Mouse (Mus musculus) monocyte, adult 2 months (primary cell): ENCODE results near the gene Srbd1.

Experiments
- DNase-seq, 2 experiments: peaks; one replicate each; pipeline ENCODE4 v3.0.0; 2022; ENCODE audit warnings: low spot score in 2 of 2, low read depth in 1 of 2

The Srbd1 gene

DNA sequence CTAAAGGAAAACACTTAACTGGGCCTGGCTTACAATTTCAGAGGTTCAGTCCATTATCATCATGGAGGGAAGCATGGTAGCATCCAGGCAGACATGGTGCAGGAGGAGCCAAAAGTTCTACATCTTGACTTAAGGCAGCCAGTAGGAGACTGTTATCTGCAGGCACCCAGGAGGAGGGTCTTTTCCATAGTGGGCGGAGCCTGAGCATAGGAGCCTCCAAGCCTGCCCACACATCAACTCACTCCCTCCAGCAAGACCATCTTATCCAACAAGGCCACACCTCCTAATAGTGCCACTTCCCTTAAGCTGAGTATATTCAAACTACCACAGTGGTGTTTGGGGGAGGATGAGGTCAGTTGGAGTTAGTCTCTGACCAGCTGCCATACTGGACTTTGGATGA is 4.8 kb upstream of the Srbd1 start:
- no peak for DNase-seq

DNA sequence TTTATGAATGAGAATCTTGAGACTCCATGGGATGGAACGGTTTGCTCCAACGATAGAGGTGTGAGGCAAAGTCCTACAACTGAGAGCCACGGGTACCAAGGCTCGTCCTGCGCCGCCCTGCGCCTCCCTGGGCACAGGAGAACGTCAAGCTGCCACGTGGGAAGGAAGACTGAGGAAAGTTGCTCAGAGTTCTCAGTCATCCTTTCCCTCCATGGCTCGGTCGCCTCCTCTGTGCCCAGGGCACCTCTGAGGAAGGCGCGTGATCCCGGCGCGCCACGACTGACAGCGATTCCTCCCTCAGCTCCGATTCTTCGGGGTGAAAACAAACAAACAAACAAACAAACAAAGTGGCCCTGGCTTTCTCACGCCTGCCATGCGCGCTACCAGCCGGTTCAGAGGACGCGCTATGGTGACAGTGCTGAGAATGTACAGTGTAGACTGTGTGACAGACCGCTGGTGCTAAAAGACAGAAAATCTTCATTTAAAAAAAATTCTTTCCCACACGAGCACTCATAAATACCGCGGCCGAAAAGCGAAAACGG is 367 bp downstream of the Srbd1 start:
- DNase-seq: no peak

DNA sequence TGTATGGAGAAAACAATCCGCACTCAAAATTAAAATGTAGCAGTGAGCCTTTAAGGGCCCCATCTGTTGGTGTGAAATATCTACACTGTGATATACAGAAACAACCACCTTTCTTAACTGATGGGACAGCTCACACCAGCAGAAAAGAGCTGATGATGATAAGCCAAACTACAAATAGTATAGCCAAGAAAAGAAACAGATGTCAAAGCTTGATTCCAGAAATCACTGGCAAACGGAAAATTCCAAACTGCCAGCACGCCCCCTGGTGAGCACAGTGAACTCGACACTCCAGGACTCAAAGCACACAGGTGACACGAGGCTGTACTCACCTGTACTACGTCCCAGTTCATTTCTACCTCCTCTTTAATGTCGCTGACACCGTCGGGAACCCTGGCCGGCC is 9.1 kb downstream of the Srbd1 start:
- DNase-seq: no peak

DNA sequence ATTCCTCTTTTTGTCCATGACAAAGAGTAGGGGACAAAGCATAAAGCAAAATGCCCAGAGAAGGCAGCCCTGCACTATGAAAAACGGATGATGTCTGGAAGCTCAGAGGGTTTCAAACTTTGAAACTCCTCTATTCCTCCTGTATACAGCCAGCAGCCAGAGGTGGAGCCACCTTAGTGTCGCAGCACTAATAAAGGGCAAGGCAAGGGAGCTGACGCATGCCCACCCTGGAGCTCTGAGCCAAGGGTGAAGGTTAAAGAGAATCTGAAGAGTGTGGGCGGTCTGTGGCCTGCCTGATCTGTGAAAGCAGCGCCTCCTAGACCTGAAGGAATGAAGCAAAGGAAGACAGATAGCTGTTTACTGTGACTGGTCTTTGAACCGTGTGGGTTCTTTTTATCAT is 10.5 kb downstream of the Srbd1 start:
- no peak for DNase-seq

DNA sequence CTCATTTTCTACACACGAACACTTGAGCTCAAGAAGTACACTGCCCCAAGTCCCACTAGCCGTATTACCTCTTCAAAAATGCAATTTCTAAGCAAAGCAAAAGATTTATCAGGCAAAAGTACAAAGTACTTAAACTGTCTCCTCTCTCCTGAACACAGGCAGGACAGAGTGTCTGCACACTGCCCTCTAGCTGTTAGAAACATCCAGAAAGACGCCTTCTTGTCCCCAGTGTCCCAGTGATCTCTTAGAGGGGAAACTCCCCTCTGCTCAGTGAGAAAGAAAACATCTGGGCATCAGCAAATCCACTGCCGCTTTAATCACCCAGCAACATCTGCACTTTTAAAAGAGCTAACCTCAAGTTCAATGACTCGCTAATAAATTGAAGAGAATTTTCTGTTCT is 12.4 kb downstream of the Srbd1 start:
- DNase-seq: no peak

DNA sequence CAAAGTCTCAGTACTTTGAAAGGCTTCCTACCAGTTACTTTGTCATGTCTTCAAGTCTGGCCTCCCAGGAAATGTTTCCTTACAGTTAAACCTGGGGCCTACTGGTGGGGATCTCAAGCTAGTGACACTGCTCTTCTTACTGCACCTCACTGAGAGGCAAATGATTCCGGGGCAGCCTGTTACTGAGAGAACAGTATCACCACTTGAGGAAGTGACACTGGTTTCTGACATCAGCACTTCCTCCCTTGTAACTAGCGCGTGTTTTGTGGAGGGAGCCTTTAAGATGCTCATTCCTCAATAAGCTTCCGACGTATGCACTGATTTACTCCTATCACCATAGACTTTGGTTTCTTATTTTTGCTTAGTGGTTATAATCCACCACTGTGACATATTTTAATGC is 16.8 kb downstream of the Srbd1 start:
- peak; percentile 12 to 14 for DNase-seq

DNA sequence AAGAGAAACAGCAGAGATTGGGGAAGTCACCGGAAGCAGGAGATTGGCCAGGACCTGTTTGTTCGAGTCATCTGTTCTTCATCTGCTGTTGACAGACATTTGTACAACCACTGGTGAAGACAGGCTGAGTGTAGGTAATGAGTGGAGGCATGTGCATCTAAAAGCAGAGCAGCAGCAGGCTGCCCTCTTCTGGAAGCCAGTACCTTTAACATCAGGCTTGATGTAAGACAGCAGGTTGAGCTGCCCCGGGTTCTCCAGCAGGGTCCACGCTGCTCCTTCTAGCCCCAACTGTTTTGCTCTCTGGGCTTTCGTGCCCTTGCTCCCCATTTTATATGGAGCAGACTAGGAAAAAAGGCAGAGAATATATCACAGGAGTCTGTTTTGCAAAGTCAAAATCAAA is 19.1 kb downstream of the Srbd1 start:
- no peak for DNase-seq

DNA sequence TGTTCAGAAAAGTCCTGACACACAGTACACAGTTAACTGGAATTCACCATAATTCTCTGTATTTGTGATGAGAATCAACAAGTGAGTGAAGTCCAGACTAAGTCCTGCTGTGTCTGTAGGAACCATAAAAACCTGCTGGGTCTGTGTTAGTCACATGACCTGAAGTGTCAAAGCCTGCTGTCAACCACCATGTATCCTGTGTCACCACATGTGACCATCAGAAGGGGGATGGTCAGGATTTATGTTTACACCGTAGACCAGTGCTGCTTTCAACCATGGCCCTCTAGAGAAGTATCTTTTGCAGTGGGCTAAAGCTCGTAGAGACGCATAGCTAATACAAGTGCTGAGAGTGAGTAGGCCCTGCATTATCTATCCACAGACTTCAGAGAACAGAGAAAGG is 21.8 kb downstream of the Srbd1 start:
- DNase-seq: no peak

DNA sequence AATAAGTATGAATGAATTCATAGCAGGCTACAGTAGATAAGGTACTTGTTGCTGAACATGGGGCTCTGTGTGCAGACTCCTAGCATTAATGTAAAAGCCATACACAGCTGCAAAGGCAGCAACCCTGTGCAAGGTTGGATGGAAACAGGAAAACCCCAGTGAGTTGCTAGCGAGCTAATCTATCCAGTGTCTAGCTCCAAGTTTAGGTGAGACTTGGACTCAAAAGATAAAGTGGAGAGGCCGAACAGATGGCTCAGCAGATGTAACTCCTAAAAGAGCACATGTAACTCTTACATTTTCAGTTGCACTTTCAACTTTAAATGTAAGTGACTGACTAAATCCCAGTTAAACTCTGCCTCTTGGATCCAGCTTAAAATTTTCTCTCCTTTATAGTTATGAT is 48.1 kb downstream of the Srbd1 start:
- no peak for DNase-seq

DNA sequence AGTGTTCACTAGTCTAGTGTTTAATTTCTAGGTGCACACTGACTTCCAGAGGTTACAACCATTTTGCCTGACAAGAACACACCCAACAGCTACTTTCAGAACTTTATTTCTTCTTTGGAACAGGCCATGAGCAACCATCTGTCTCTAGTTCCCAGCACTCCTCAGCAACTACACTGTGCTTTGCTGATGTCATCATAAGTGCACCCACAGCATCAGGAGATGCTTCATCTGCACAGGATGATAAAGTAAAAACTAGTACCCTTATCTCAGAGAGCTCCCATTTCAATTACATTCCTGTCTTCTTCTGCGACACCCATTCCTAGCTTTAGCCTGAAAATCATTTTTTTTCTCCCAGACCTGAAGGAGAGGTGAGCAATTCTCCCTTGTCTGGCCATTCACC is 51.9 kb downstream of the Srbd1 start:
- DNase-seq: no peak

DNA sequence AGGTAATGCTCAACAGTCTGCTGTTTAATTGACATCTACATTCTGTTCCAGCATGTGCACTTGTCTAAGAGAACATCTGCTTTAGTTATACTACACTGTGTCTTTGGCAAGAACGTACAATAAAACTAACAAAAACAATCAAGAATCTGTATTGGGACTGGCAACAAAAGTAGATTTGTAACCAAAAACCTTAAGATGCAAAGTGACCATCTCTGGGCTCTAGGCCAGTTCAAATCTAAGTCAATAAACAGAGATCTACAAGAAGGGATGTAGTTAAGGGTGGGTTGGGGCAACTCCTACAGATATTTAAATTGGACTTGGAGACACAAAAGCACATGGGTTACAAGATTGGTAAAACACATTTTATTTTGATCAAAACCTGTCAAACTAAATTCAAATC is 53.3 kb downstream of the Srbd1 start:
- DNase-seq: no peak

DNA sequence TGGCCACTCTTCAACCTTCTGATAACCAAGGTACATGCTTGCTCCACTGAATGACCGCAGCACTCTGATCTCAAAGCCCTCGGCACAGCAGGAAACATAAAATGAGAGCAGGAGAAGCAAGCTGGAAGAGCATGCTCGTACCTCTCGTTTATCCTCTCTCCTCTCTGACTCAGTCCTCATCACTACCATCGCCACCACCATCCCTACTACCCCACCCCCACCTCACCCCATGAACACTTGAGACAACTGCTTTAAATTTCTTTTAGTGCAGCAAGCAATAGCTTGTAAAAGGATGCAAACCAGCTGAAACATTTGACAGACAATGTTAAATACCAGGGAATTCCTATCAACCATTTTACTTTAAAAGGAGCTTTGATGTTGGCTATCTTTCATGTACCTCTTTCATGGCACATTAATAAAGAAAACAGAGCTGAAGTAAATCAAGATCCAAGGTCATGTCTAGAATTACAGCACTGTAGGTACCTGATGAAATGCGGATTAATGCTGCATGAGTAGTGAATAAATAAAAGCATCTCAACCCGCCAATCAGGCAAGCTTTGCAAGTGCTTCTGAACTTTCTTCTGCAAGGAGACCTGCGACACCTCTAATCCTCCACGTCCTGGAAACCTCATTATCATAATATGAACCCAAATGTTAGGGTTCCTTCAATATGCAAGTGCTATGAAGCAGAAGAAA is 54.9 kb downstream of the Srbd1 start:
- DNase-seq: no peak

DNA sequence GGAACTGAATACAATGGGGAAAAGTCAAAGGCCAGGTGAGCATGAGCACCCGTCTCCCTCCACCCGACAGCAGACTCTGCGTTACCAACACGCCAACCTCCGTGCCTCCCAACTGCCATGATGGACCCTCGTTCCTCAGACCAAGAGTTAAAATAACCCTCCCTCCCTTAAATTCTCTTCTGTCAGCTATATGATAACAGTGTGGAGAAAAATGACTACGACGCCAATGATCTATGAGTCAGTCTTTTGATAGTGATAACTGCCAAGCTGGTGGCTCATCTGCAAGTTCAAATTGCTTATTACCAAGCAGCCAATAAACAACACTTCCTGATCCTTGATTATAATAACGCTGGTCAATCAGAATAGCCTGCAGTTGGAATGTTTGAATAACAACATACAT is 57.1 kb downstream of the Srbd1 start:
- no peak for DNase-seq

DNA sequence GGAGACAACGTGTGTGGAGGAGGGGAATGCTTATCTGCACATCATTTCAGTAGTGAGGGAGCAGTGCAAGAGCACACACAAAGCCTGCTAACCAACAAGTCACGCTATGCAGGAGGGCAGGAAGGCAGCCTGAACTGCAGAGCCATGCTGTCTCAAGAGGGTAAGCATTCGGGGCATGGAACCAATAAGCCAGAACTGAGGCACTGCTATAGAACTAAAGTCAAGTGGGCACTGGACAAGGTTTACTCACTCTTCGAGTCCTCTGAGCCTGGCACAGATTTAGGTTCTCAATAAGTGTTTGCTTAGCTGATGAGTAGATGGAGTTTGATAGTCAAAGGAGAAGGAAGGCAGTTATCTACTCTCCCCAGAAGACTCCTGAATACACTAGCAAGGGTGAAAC is 58.8 kb downstream of the Srbd1 start:
- no peak for DNase-seq

DNA sequence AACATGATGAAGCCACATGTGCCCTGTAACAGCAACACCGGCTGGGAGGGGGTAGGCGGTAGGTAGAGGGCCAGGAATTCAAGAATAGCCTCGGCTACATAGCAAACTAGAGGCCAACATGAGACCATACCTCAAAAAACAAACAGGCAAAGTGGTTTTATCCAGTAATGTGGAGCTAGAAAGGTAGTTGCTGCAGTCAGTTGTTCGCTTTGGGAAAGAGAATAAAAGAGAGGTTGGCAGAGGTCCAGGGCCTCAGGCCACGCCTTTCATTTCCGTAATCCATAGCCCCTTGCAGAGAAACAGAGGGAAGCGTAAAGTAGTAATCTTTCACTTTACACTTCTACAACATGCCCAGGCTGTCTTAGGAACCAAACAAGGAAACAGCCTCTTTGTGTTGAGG is 61.8 kb downstream of the Srbd1 start:
- DNase-seq: no peak

DNA sequence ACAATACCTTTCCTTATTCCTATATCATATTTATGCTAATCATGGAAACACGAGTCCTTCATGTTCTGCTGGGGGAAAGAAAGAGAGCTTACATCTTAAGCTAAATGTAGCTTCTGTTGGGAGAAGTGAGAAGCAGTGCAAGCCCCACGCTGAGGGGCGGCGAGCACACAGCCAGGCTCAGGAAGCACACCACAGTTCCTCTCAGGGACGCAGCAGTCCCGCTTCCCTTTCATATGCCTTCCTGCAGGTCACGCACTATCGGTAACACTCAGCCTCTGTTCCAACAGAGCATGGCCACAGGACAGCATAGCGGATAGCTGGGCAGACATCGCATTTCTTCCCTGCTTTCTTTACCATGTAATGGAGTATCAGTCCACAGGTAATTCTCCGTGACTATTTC is 66.9 kb downstream of the Srbd1 start:
- DNase-seq: no peak

DNA sequence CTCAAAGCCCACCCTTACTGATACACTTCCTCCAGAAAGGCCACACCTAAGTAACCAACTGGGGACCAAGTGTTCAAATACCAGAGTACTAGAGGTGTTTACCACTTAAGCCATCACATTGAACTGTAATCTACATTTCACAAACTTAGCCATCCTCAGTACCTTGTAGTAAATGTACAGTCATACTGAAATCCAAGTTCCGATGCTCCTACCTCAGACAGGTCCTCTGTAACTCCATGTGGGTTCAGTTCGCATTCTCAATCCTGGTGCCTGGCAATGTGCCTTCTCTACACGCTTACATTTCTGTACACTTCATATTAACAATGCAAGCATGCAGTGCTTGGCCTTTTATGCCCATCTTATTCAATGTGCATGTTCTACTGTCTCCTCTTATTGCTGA is 77.5 kb downstream of the Srbd1 start:
- DNase-seq: no peak

DNA sequence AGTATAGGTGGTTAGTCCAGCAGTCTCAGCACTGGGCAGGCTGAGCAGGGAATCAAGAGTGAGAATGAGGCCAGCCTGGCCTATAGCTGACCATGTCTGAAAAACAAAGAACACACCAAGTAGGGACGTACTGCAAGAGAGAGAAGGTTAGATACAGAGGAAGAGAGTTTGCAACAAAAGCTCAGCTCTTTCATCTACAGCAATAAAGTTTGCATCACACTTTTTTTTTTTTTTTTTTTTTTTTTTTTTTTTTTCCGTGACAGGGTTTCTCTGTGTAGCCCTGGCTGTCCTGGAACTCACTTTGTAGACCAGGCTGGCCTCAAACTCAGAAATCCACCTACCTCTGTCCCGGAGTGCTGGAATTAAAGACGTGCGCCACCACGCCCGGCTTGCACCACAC is 79.1 kb downstream of the Srbd1 start:
- no peak for DNase-seq

DNA sequence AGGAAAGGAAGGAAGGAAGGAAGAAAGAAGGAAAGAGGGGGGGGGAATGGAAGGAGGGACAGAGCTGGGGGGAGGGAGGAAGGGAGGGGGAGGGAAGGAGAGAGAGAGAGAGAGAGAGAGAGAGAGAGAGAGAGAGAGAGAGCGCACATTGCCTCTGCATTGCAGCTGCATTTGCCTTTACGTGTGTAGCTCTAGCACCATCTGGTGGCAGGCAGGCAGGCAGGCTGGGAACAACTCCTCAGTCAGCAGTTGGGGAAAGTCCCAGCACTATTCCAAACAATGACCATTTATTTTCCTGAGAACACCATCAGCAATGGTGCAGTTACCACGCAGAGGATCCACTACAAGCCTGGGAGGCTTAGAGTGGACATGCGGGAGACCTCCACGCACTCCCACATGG is 81.5 kb downstream of the Srbd1 start:
- no peak for DNase-seq

DNA sequence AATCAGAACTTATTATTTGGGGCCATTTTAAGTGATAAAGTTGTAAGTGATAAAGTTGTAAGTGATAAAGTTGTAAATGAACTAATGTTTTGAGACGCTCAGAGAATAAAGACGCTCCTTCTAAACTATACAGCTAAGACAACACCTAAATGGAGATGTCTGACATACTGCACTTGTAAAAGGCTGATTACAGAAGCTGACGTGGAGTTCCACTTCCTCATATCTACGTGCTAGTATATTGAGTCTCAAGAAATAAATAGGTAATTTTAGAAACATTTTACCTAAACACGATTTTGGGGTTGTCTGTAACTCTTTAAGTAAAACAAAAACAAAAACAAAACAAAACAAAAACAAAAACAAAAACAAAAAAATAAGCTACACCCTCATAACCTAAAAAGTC is 84.1 kb downstream of the Srbd1 start:
- no peak for DNase-seq

DNA sequence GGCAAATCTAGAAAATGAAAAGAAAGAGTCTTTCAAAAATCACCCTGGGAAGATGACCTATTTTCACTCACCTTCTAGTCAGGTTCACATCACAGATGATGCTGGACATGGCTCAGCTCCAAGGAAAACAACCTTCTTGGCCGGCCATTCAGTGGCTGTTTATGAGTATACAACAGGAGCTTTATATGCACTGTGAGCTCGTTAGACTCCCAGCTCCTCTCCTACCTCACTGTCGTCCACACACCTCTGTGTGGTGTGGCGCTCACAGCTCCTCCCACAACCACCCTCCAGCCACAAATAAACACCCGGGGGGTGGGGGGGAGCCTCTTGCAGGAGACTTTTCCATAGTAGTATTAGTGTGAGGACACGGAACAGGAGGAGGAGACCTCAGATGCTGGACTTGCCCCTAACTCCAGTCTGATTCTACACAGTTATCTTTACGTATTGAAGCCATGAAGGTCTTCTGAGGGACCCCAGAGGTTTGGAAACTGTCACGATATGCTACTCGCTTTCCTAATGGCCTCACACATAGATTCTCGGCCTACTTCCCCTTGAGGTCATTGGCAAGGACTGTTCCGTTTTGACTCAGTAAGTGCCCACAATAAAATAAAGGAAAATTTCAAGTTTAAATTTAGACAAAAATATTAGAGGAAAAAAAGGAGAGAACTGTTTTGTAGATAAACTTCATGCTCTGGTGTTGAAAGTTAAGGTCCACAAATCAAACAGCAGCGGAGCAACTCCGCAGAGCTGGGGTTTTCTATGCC is 104.6 kb downstream of the Srbd1 start:
- DNase-seq: no peak

DNA sequence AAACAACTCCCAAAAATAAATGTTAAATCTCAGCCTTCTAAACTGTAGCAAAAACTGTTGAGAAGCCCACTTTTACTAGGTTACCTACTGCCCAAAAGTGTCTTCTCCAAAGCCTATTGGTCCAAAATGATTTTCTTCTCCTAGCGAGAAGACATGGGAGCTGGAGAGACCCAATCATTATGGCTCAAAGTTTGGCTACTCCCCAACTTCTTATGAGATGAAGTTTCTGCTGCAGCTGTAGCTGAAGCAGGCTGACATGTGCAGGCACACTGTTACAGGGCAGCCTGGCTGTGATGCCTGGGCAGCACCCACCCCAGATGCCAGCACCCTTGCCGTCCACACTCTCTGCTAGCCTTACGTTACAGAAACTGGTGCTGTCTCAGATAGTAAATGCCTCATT is 105.2 kb downstream of the Srbd1 start:
- DNase-seq: no peak

DNA sequence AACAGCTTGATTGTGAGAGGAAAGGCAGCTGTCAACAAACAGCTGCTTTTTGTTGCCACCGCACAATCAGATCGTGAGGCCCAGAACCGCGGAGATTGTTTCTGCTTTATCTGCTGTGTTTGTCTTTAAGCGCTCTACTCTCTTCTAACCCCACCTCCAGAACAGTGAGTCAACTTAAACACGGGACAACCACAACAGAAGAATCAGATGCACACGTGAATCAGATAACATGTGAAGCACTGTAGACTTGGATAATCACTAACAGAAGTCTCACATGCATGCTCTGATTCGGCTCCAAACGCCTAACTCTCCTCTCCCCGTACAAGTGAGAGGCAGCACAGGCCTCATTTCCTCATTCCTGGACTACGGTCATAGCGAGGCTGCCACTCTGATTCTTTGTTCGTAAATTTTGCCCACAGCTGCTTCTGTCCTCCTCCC is 106.7 kb downstream of the Srbd1 start:
- DNase-seq: no peak
